Mouse (Mus musculus): ENCODE data around the gene Gm5891.
"Not testable (repeated sequence)": the region's sequence is repeated elsewhere in the genome, so short reads cannot be mapped to it uniquely, and the experiment has no call there.

Gm5891 gene

DNA sequence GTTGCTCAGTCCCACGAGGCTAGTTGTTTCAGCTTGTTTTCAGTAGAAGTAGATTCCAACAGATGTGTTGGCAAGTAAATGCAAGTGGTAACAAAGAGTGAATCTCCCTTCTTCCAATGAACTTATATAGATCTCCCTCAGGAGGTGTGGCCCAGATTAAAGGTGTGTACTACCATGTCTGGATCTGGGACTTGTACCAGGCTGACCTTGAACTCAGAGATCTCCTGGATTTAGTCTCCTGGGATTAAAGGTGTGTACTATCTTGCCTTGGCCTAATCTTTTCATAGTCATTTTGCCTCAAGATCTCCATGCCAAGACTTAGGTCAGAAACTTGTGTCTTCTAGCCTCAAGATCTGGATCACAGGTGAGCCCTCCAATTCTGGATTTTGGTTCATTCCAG lies at the start of gene Gm5891:
Gene Gm5891 (minus strand): TSS at position 101 of the 400 bp plus-strand sequence.
- ATAC-seq (ENCODE audit: insufficient number of reproducible peaks, low FRiP score, low TSS enrichment) = not testable (repeated sequence)
